Mouse (Mus musculus): ENCODE results near the gene Rexo5. TPM values are rescaled to one million over a fixed set of nuclear protein-coding genes. Genes with fewer than 3 reads are reported as not detected.

Gene Rexo5
- polyA plus RNA-seq, 1 experiment from 2014 or later = 27.3 TPM

GRCm38 (mm10) chr7:119898247-119898856 is 104.5 kb downstream of the Rexo5 start:
- H3K27ac ChIP-seq = no peak overlapping the region
- peaks cover 30% of the 10 kb centered on the region for H3K4me1 ChIP-seq (replicated peaks)
- H3K9me3 ChIP-seq = no peaks in the 10 kb centered on the region
- H3K4me3 ChIP-seq = no peak overlapping the region
- H3K36me3 ChIP-seq = no peaks in the 10 kb centered on the region
- H3K27me3 ChIP-seq (ENCODE audit: insufficient read depth, poor library complexity, severe bottlenecking) = no peaks in the 10 kb centered on the region
- 56% methylated on average over 1 of the region's 1 CpGs for WGBS
- no peak for DNase-seq (ENCODE audit: low spot score)

Other genes with a start within 250 kb of the Rexo5 start
- gene Acsm2, start 239.7 kb upstream of the Rexo5 start, polyA plus RNA-seq (2016; fragmentation: Nextera tagmentation; extraction: Ambion mirVana) = not detected in 2 replicates
- gene Acsm1, start 187.0 kb upstream of the Rexo5 start, polyA plus RNA-seq (2016; fragmentation: Nextera tagmentation; extraction: Ambion mirVana) = not detected in 2 replicates
- gene Acsm4, start 104.0 kb upstream of the Rexo5 start, polyA plus RNA-seq (2016; fragmentation: Nextera tagmentation; extraction: Ambion mirVana) = not detected in 2 replicates
- 83.8 and 102 TPM in 2 replicates for gene Thumpd1, start 73.2 kb upstream of the Rexo5 start, polyA plus RNA-seq (2016; fragmentation: Nextera tagmentation; extraction: Ambion mirVana)
- 0.11 and 0.20 TPM in 2 replicates for gene Acsm3, start 33.1 kb upstream of the Rexo5 start, polyA plus RNA-seq (2016; fragmentation: Nextera tagmentation; extraction: Ambion mirVana)
- gene Eri2, start 52 bp downstream of the Rexo5 start, polyA plus RNA-seq (2016; fragmentation: Nextera tagmentation; extraction: Ambion mirVana) = 27.0 and 31.4 TPM in 2 replicates
- 12.0 and 14.3 TPM in 2 replicates for gene Lyrm1, start 101.9 kb downstream of the Rexo5 start, polyA plus RNA-seq (2016; fragmentation: Nextera tagmentation; extraction: Ambion mirVana)
- 11.4 and 14.7 TPM in 2 replicates for gene Dcun1d3, start 102.3 kb downstream of the Rexo5 start, polyA plus RNA-seq (2016; fragmentation: Nextera tagmentation; extraction: Ambion mirVana)

Measured in hindbrain, embryonic 10.5 days (tissue).